Mouse (Mus musculus): ENCODE measurements around the gene Tmem143. TPM values are rescaled to one million over a fixed set of nuclear protein-coding genes. Genes with fewer than 3 reads are reported as not detected.
A peak's percentile ranks its signal among the peaks of the same experiment; 100 is the strongest.

The Tmem143 gene
- polyA plus RNA-seq (2014; fragmentation: Nextera tagmentation; extraction: Ambion mirVana): 2.7 and 3.9 TPM in 2 replicates

DNA sequence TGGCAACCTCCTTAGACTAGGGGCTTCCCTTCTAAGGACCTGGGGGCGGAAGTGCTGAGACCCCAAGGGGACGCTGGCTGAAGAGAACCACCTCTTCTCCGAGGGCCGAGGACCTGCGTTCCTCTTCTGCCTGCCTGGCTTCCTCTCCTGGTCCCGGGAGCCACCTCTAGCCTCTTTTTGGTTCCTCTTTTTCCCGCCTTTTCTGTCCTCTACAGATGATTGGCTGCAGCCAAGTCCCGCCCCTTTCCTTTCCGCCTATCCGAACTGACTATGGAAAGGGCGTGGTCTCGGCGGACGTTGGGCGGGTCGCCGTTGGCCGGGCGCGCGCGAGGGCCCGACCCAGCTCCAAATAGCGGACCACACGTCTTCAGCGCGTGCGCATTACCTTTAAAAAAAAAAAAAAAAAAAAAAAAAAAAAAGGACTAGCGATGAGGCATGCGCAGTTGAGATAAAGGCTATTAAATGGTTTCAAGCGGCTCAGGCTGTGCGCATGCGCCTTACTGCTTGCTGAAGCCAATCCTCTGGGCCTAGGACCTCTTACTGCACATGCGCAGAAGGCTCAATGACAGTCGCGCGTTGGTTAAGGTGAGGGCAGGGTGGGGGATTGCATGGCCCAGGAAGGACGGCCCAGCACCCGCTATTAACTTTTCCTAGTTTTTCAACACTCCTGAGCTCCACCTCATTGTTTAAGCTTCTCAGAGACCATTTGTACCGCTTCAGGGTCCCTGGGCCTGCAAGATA is at the start of gene Tmem143, which contains the start of gene Syngr4:
Gene Tmem143, plus strand, starts transcription at position 425 of the 741 bp plus-strand sequence.
Gene Syngr4, minus strand, starts transcription at position 198 of the 741 bp plus-strand sequence.
- H3K36me3 ChIP-seq (replicated peaks; ENCODE audit: control insufficient read depth, insufficient read depth, low read depth, low read length): no peaks in the 10 kb centered on the region
- no peaks in the 10 kb centered on the region for H3K27me3 ChIP-seq (ENCODE audit: control insufficient read depth, insufficient read depth, low read length)
- peak within 1 kb of the TSS; percentile 72 for H3K9ac ChIP-seq (replicated peaks; ENCODE audit: low read length)
- H3K9me3 ChIP-seq (replicated peaks; ENCODE audit: control insufficient read depth, low read length): no peaks in the 10 kb centered on the region
- peak within 1 kb of the TSS; percentile 84 for H3K4me2 ChIP-seq (ENCODE audit: low read depth, low read length)
- peak; percentile 99 for DNase-seq (ENCODE audit: low spot score)
- ATAC-seq (replicated peaks; ENCODE audit: insufficient number of reproducible peaks, low FRiP score, low TSS enrichment, low read depth): peak; percentile 80
- H3K4me1 ChIP-seq (ENCODE audit: control insufficient read depth, insufficient read depth, low read length): no peaks in the 10 kb centered on the region
- under 1% methylated on average over 40 of the region's 40 CpGs for WGBS
- H3K4me3 ChIP-seq (ENCODE audit: low read depth, low read length): peak within 1 kb of the TSS; percentile 49
- no peak within 1 kb of the TSS for H3K27ac ChIP-seq (replicated peaks; ENCODE audit: low read depth, low read length)

DNA sequence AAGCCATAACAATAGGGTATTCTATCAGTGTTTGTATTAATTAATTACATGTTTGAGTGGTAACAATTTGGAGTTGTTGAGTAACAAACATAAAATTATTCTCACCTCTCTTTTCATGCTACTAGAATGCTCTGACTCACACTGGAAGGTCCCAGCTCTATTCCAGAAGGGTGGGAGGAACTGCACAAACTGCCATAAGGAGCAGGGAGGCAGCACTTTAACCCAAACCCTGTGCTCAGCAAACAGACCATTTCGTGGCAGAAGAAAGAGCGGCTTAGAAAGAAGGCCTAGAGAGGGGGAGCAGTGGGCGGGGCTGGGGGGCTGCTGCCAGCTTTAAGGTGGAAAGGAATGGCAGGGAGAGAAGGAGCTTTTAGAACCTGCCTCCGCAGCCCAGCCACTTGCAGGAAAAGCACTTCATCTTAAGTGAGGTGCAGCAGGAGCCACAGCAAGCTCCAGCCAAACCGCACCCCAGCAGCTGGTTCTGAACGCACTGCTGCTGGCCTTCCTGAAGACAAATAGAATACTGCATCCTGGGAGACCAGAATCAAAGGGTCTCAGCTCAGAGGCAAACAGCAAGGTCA is 48.2 kb upstream of the Tmem143 start:
- no peak for DNase-seq (ENCODE audit: low spot score)
- no peaks in the 10 kb centered on the region for H3K36me3 ChIP-seq (replicated peaks; ENCODE audit: control insufficient read depth, insufficient read depth, low read depth, low read length)
- no peak overlapping the region for H3K4me3 ChIP-seq (ENCODE audit: low read depth, low read length)
- WGBS: 9% methylated on average over 6 of the region's 6 CpGs
- no peak for ATAC-seq (replicated peaks; ENCODE audit: insufficient number of reproducible peaks, low FRiP score, low TSS enrichment, low read depth)
- H3K4me1 ChIP-seq (ENCODE audit: control insufficient read depth, insufficient read depth, low read length): no peaks in the 10 kb centered on the region
- no peak overlapping the region for H3K27ac ChIP-seq (replicated peaks; ENCODE audit: low read depth, low read length)
- 0 out of 2 replicates have a peak overlapping the region, but pooled peaks have one; percentile 18 for H3K9ac ChIP-seq (replicated peaks; ENCODE audit: low read length)
- no peaks in the 10 kb centered on the region for H3K27me3 ChIP-seq (ENCODE audit: control insufficient read depth, insufficient read depth, low read length)
- no peaks in the 10 kb centered on the region for H3K9me3 ChIP-seq (replicated peaks; ENCODE audit: control insufficient read depth, low read length)
- no peak overlapping the region for H3K4me2 ChIP-seq (ENCODE audit: low read depth, low read length)

DNA sequence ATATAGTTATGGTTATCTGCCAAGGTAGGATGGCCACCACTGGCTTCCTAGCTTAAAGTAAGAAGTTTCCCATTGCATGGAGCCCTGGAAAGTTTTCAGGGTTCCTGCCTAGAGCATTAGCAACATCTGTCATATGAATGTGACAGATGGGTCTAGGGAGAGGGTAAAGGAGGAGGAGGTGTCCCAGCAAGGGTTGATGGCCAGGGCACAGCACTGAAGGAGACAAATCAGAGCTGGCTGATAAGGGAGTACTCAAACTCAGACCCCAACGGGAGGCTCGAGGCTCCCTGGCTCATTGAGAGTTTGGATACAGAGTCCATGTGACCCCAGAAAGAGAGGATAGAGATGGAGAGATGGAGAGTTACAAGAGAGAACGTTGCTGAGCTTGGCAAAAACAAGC is 46.1 kb upstream of the Tmem143 start:
- WGBS: 74% methylated on average over 3 of the region's 3 CpGs
- H3K4me3 ChIP-seq (ENCODE audit: low read depth, low read length): no peak overlapping the region
- H3K4me2 ChIP-seq (ENCODE audit: low read depth, low read length): no peak overlapping the region
- no peak overlapping the region for H3K27ac ChIP-seq (replicated peaks; ENCODE audit: low read depth, low read length)
- no peaks in the 10 kb centered on the region for H3K9me3 ChIP-seq (replicated peaks; ENCODE audit: control insufficient read depth, low read length)
- DNase-seq (ENCODE audit: low spot score) (no peak), ATAC-seq (replicated peaks; ENCODE audit: insufficient number of reproducible peaks, low FRiP score, low TSS enrichment, low read depth) (no peak)
- H3K36me3 ChIP-seq (replicated peaks; ENCODE audit: control insufficient read depth, insufficient read depth, low read depth, low read length): no peaks in the 10 kb centered on the region
- H3K4me1 ChIP-seq (ENCODE audit: control insufficient read depth, insufficient read depth, low read length): no peaks in the 10 kb centered on the region
- no peak overlapping the region for H3K9ac ChIP-seq (replicated peaks; ENCODE audit: low read length)
- H3K27me3 ChIP-seq (ENCODE audit: control insufficient read depth, insufficient read depth, low read length): no peaks in the 10 kb centered on the region

DNA sequence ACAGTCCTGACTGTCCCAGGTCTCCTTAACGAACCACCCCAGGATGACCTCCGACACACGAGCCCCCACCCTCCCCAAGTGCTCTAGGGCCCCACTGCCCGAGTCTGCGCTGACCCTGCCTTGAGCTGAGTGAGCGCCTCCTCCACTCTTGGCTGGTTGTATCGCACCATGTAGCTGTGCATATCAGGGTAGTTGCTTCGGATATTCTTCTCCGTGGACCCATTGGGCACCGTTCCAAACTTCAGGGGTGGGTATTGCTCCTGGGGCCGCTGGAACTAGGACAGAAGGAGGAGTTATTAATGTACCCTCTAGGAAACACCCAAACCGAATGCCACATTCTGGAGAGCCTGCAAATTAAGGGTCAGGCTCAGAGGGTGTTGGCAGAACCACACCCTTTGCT is 43.7 kb upstream of the Tmem143 start:
- Histone ChIP-seq H3K27me3 (ENCODE audit: control insufficient read depth, insufficient read depth, low read length) (peaks cover 11% of the 10 kb centered on the region), H3K4me1 (ENCODE audit: control insufficient read depth, insufficient read depth, low read length) (no peaks in the 10 kb centered on the region), H3K4me3 (ENCODE audit: low read depth, low read length) (no peak overlapping the region)

DNA sequence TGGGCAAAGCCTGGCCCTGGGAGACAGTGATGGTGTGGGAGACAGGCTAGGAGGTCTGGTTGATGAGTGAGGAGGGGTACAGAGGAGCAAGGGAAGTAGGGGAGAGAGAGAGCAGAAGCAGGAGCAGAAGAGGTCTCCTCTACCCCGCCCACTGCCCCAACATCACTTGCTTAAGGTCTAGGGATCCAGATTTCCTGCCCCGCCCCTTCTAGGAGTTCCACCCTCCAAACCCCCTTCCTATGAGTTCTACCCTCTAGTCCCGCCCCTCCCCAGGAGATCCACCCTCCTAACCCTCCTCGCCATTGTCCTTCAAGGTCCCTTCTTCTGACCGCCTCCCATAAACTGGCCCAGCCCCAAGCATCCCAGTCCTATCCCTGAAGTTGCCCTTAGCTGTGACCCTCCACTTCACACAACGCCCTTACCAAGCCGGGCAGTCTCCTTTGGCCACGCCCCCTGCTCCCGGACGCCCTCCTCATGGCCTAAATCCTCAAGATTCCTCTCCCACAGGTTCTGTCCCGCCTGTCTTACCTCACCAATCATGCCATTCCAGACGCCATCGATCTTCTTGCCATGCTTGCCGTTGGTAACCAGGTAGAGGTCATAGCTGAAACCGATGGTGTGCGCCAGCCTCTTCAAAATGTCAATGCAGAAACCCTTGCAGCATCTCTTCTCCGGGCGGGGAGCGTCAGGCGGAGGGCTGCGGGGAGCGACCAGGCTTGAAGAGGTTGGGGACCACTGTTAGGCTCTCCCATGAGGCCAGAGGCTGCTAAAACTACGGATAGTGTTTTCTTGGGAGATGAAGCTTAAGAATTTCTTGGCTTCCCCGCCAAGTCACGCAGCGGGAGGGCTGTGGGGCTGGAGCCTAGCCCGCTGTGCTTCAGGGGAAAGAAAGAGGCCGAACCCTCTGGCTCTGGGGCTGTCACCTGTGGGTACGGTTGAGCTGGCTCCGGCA is 39.5 kb upstream of the Tmem143 start:
- no peaks in the 10 kb centered on the region for H3K9me3 ChIP-seq (replicated peaks; ENCODE audit: control insufficient read depth, low read length)
- H3K4me3 ChIP-seq (ENCODE audit: low read depth, low read length): peak overlapping the region; percentile 32
- H3K9ac ChIP-seq (replicated peaks; ENCODE audit: low read length): peak overlapping the region; percentile 39
- peak; percentile 45 for DNase-seq (ENCODE audit: low spot score)
- no peaks in the 10 kb centered on the region for H3K36me3 ChIP-seq (replicated peaks; ENCODE audit: control insufficient read depth, insufficient read depth, low read depth, low read length)
- peak overlapping the region; percentile 61 for H3K4me2 ChIP-seq (ENCODE audit: low read depth, low read length)
- ATAC-seq (replicated peaks; ENCODE audit: insufficient number of reproducible peaks, low FRiP score, low TSS enrichment, low read depth): no peak
- no peak overlapping the region for H3K27ac ChIP-seq (replicated peaks; ENCODE audit: low read depth, low read length)
- peaks cover 11% of the 10 kb centered on the region for H3K27me3 ChIP-seq (ENCODE audit: control insufficient read depth, insufficient read depth, low read length)
- WGBS: 3% methylated on average over 30 of the region's 30 CpGs
- H3K4me1 ChIP-seq (ENCODE audit: control insufficient read depth, insufficient read depth, low read length): no peaks in the 10 kb centered on the region

More for the DNA sequence above, 43.7 kb upstream of the Tmem143 start:
- Histone ChIP-seq H3K9me3 (replicated peaks; ENCODE audit: control insufficient read depth, low read length) (no peaks in the 10 kb centered on the region), H3K4me2 (ENCODE audit: low read depth, low read length) (no peak overlapping the region), H3K27ac (replicated peaks; ENCODE audit: low read depth, low read length) (no peak overlapping the region), H3K9ac (replicated peaks; ENCODE audit: low read length) (no peak overlapping the region), H3K36me3 (replicated peaks; ENCODE audit: control insufficient read depth, insufficient read depth, low read depth, low read length) (no peaks in the 10 kb centered on the region)
- WGBS: 79% methylated on average over 12 of the region's 12 CpGs
- DNase-seq (ENCODE audit: low spot score): no peak
- no peak for ATAC-seq (replicated peaks; ENCODE audit: insufficient number of reproducible peaks, low FRiP score, low TSS enrichment, low read depth)

DNA sequence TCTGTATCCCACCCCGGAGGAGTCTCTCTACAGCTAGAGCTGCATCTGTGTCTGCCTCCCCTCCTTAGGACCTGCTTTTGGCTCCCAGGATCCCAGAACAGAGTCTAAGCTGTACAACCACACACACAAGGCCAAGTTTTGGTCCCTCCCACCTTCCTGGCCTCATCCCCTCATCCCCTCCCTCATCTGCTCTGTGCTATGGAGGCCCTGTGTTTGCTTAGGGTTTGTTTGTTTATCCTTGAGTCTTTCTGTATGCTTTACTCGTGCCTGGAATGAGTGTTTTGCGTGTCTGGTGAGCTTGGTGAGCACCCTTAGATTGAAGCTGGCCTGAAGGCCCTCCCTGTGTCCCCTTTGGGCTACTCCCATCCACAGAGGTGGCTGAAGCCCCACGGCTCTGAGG is 37.7 kb upstream of the Tmem143 start:
- H3K4me1 ChIP-seq (ENCODE audit: control insufficient read depth, insufficient read depth, low read length): no peaks in the 10 kb centered on the region
- DNase-seq (ENCODE audit: low spot score) (no peak), ATAC-seq (replicated peaks; ENCODE audit: insufficient number of reproducible peaks, low FRiP score, low TSS enrichment, low read depth) (no peak)
- H3K27ac ChIP-seq (replicated peaks; ENCODE audit: low read depth, low read length): no peak overlapping the region
- WGBS: 67% methylated on average over 4 of the region's 4 CpGs
- no peak overlapping the region for H3K4me3 ChIP-seq (ENCODE audit: low read depth, low read length)
- no peaks in the 10 kb centered on the region for H3K9me3 ChIP-seq (replicated peaks; ENCODE audit: control insufficient read depth, low read length)
- H3K9ac ChIP-seq (replicated peaks; ENCODE audit: low read length): no peak overlapping the region
- H3K27me3 ChIP-seq (ENCODE audit: control insufficient read depth, insufficient read depth, low read length): peaks cover 11% of the 10 kb centered on the region
- no peaks in the 10 kb centered on the region for H3K36me3 ChIP-seq (replicated peaks; ENCODE audit: control insufficient read depth, insufficient read depth, low read depth, low read length)
- no peak overlapping the region for H3K4me2 ChIP-seq (ENCODE audit: low read depth, low read length)

DNA sequence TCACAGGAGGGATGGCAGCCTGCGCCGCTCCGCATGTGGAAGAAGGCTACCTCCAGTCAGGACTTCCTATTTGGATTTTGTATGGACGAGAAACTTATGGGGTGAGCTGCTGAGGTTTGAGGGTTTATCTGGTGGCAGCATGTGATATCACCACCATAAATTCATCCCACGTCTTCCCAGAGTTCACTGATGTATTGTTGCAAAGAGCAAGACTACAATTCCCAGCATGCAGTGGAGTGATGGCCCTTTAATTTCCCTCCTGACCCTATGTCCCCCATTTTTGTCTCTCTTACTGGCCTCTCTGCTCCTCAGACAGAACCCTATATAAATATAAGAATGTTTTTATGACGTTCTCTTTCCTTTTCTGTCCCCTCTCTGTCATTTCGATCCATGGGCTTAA is 33.9 kb upstream of the Tmem143 start:
- H3K4me2 ChIP-seq (ENCODE audit: low read depth, low read length): no peak overlapping the region
- ATAC-seq (replicated peaks; ENCODE audit: insufficient number of reproducible peaks, low FRiP score, low TSS enrichment, low read depth) (no peak), DNase-seq (ENCODE audit: low spot score) (no peak)
- WGBS: 86% methylated on average over 7 of the region's 7 CpGs
- peaks cover 5% of the 10 kb centered on the region for H3K27me3 ChIP-seq (ENCODE audit: control insufficient read depth, insufficient read depth, low read length)
- H3K9me3 ChIP-seq (replicated peaks; ENCODE audit: control insufficient read depth, low read length): no peaks in the 10 kb centered on the region
- no peaks in the 10 kb centered on the region for H3K36me3 ChIP-seq (replicated peaks; ENCODE audit: control insufficient read depth, insufficient read depth, low read depth, low read length)
- no peak overlapping the region for H3K9ac ChIP-seq (replicated peaks; ENCODE audit: low read length)
- H3K4me3 ChIP-seq (ENCODE audit: low read depth, low read length): no peak overlapping the region
- no peak overlapping the region for H3K27ac ChIP-seq (replicated peaks; ENCODE audit: low read depth, low read length)
- H3K4me1 ChIP-seq (ENCODE audit: control insufficient read depth, insufficient read depth, low read length): peaks cover 2% of the 10 kb centered on the region; the same call in 1 of the 2 replicates

Data from embryonic facial prominence, embryonic 11.5 days (tissue).